ENCODE assay signal across 8 mouse cellular contexts in the genomic region with DNA sequence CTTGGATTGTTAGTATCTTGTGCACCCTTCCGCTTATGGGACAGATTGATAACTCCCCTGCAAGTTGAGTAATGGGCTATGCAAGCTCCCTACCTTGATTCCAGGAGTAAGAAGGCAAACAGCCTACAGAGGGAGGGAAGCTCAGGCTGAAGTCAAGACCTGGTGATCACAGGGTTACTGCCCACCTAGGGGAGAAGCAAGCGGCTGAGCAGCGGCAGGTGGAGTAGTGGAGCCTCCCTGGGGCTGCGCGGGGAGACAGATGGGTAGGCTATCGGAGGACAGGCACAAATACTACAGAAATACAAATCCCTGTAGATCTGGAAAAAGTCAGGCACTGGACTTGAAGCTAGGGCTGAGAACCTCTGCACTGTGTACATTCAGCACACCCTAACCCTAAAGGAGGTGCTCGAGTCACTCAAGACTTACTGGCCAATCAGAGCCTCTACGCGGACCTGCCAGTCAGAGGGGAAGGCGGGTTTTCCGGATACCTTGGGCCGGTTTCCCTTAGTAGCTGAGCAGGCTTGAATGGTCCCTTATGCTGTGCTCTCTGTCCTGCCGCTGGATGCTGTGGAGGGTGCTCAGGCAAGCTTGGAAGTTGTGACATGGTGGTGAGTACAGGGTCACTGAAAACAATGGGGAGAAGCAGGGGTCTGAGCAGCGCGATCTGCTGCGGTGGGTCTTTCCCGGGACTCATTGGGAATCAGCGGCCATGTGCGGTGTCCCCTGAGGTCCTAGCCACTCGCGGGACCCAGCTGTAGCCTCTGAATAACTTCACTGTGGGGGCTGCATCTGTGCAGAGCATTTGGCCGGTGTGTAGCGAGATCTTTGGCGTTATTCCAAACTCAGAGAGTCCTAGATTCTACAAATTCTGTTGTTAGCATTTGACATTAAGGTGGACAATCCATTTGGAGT. TPM values are rescaled to one million over a fixed set of nuclear protein-coding genes. Genes with fewer than 3 reads are reported as not detected.
A peak's percentile ranks its signal among the peaks of the same experiment; 100 is the strongest.
DNase-seq lines count a peak whose midpoint lies in the region; ATAC-seq lines count a peak whose summit lies in the region.
"Not testable (repeated sequence)": the region's sequence is repeated elsewhere in the genome, so short reads cannot be mapped to it uniquely, and the experiment has no call there.

A gene (plus strand): TSS at position 496 of the 912 bp plus-strand sequence.

- not testable (repeated sequence) for ATAC-seq in hindbrain, embryonic 16.5 days

- H3K9ac ChIP-seq in hindbrain, embryonic 16.5 days (ENCODE audit: low read depth, low read length), result not testable (repeated sequence)

- DNase-seq in R1 (ENCODE audit: low read depth, low spot score), result peak; percentile 92
- peak; percentile 78 to 84 for DNase-seq in cerebellum, postnatal 14 days
- DNase-seq in gastrocnemius, adult 18-20 months (ENCODE audit: low spot score), result peak; percentile 83
- peak; percentile 79 to 80 for DNase-seq in layer of hippocampus, postnatal 36 days
- DNase-seq in lung, postnatal 25 days (ENCODE audit: low spot score), result peak; percentile 90
- DNase-seq in retina, adult 2 months (ENCODE audit: low read depth, low spot score), result peak; percentile 36
- DNase-seq in thymus, postnatal 36 days, result peak; percentile 75 to 81

- H3K9me3 ChIP-seq in hindbrain, embryonic 16.5 days (ENCODE audit: control insufficient read depth, low read length), result not testable (repeated sequence)

- not testable (repeated sequence) for H3K27me3 ChIP-seq in hindbrain, embryonic 16.5 days (replicated peaks; ENCODE audit: control insufficient read depth, insufficient read depth, low read length)

- H3K27ac ChIP-seq in hindbrain, embryonic 16.5 days (ENCODE audit: low read depth, low read length), result not testable (repeated sequence)

- H3K4me2 ChIP-seq in hindbrain, embryonic 16.5 days (ENCODE audit: low read length), result not testable (repeated sequence)

- not testable (repeated sequence) for H3K4me3 ChIP-seq in hindbrain, embryonic 16.5 days (ENCODE audit: low read length)

- whole genome bisulfite sequencing in hindbrain, embryonic 16.5 days, result no CpG with 5 or more reads among the region's 24 CpGs

- not testable (repeated sequence) for H3K4me1 ChIP-seq in hindbrain, embryonic 16.5 days (ENCODE audit: control insufficient read depth, insufficient read depth, low read depth, low read length)

- not testable (repeated sequence) for H3K36me3 ChIP-seq in hindbrain, embryonic 16.5 days (ENCODE audit: control insufficient read depth, insufficient read depth, low read length)

RNA-seq across cellular contexts. Expression of the gene that starts here (rescaled TPM):
- total RNA-seq in gastrocnemius, adult 18-20 months (2021), result 1 to 10 TPM; 7.3 to 9.8 TPM
- 21.2 and 21.8 TPM in 2 replicates for polyA plus RNA-seq in hindbrain, embryonic 16.5 days (2015; fragmentation: Nextera tagmentation; extraction: Ambion mirVana)
- total RNA-seq in layer of hippocampus, postnatal 36 days (2021), result 10 to 100 TPM; 62.9 to 63.6 TPM

Comparison
In these comparisons a context has a peak if more than half of its experiments do, and no peak if none do; other contexts are left out.
1. RNA of the gene that starts here (total RNA-seq): 62.9 to 63.6 TPM in layer of hippocampus, postnatal 36 days; 7.3 to 9.8 TPM in gastrocnemius, adult 18-20 months; every median in the first group is over 4 times any median in the second.
2. DNase-seq: peak in every context shown above with its lines; median percentile 92 in R1; 90 in lung, postnatal 25 days; 83 in gastrocnemius, adult 18-20 months; 81 in cerebellum, postnatal 14 days; 80 in layer of hippocampus, postnatal 36 days; 78 in thymus, postnatal 36 days; 36 in retina, adult 2 months.